Mouse (Mus musculus): ENCODE data around the gene Zp3. TPM values are rescaled to one million over a fixed set of nuclear protein-coding genes. Genes with fewer than 3 reads are reported as not detected.

Zp3 gene
- polyA plus RNA-seq, 1 experiment = not detected

GRCm38 (mm10) chr5:135935641-135936190 lies 44.2 kb upstream of the Zp3 start:
- Histone ChIP-seq H3K36me3 (ENCODE audit: control insufficient read depth, insufficient read depth, low read length) (peaks cover 6% of the 10 kb centered on the region), H3K4me3 (ENCODE audit: low read depth, low read length) (no peak overlapping the region), H3K27ac (ENCODE audit: insufficient read depth, low read depth, low read length) (no peak overlapping the region), H3K27me3 (ENCODE audit: control insufficient read depth, insufficient read depth, low read length) (no peaks in the 10 kb centered on the region), H3K4me1 (ENCODE audit: control insufficient read depth, insufficient read depth, insufficient read length, low read length) (peaks cover 5% of the 10 kb centered on the region; the same call in 1 of the 2 replicates)
- 79% methylated on average over 6 of the region's 6 CpGs for WGBS
- TF ChIP-seq CTCF (IDR thresholded peaks at IDR 0.05; ENCODE audit: extremely low read depth, insufficient read length, insufficient replicate concordance, low read depth, low read length) (no peak), POLR2A (IDR thresholded peaks at IDR 0.05; ENCODE audit: low read depth, low read length) (no peak)

GRCm38 (mm10) chr5:135940587-135940986 lies 39.3 kb upstream of the Zp3 start:
- Histone ChIP-seq H3K4me1 (ENCODE audit: control insufficient read depth, insufficient read depth, insufficient read length, low read length) (no peaks in the 10 kb centered on the region), H3K27ac (ENCODE audit: insufficient read depth, low read depth, low read length) (no peak overlapping the region), H3K27me3 (ENCODE audit: control insufficient read depth, insufficient read depth, low read length) (no peaks in the 10 kb centered on the region), H3K4me3 (ENCODE audit: low read depth, low read length) (no peak overlapping the region), H3K36me3 (ENCODE audit: control insufficient read depth, insufficient read depth, low read length) (no peaks in the 10 kb centered on the region)
- TF ChIP-seq CTCF (IDR thresholded peaks at IDR 0.05; ENCODE audit: extremely low read depth, insufficient read length, insufficient replicate concordance, low read depth, low read length) = no peak
- TF ChIP-seq POLR2A (IDR thresholded peaks at IDR 0.05; ENCODE audit: low read depth, low read length) = no peak
- WGBS = 56% methylated on average over 5 of the region's 5 CpGs

DNA sequence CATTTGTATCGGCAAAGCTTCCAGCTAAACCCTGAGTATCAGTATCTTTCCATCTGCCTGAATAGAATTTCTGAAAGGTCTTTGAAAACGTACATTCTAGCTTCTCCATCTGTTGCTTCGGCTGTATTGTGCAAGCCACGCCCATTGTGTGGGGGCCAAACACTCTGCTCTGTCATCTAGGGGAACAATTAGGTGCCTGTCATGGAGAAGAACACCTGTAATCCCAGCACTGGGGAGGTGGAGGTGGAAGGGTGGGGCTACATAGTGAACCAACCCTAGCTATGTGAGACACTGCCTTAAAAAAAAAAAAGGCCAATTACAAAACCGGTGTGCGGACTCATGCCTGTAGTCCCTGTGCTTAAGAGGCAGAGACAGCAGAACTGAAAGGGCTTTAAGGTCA lies 37.2 kb upstream of the Zp3 start:
- H3K27me3 ChIP-seq (ENCODE audit: control insufficient read depth, insufficient read depth, low read length) = no peaks in the 10 kb centered on the region
- 0 out of 2 replicates have a peak, but pooled peaks cover 3% of the 10 kb centered on the region for H3K4me1 ChIP-seq (ENCODE audit: control insufficient read depth, insufficient read depth, insufficient read length, low read length)
- no peaks in the 10 kb centered on the region for H3K36me3 ChIP-seq (ENCODE audit: control insufficient read depth, insufficient read depth, low read length)
- TF ChIP-seq CTCF (IDR thresholded peaks at IDR 0.05; ENCODE audit: extremely low read depth, insufficient read length, insufficient replicate concordance, low read depth, low read length) (no peak), POLR2A (IDR thresholded peaks at IDR 0.05; ENCODE audit: low read depth, low read length) (no peak)
- 53% methylated on average over 6 of the region's 6 CpGs for WGBS
- H3K27ac ChIP-seq (ENCODE audit: insufficient read depth, low read depth, low read length) = no peak overlapping the region
- no peak overlapping the region for H3K4me3 ChIP-seq (ENCODE audit: low read depth, low read length)

DNA sequence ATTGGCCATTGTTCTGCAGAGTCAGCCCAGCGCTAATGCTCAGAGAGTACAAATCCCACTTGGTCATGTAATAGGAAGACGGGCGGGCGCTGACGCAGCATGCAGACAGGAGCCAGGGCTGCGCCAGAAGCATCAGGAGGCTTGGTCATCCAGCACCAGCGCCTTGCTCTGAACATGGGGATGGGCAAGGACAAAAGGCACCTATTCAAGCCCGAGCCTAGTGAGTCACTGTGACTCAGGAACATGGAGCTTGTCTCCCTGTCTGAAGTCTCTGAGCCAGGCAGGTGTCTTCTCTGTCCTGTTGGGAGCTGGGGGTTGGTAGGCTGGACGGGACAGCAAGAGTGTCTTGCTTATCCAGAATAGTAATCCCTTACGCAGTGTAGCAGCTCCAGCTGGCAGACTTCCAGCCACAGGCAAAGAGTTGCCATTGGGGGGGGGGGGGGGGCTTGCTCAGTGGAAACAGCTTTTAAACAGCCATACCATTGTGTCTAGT lies 33.9 kb upstream of the Zp3 start:
- Histone ChIP-seq H3K27ac (ENCODE audit: insufficient read depth, low read depth, low read length) (no peak overlapping the region), H3K4me1 (ENCODE audit: control insufficient read depth, insufficient read depth, insufficient read length, low read length) (peaks cover 3% of the 10 kb centered on the region; the same call in 1 of the 2 replicates), H3K27me3 (ENCODE audit: control insufficient read depth, insufficient read depth, low read length) (0 out of 2 replicates have a peak, but pooled peaks cover 2% of the 10 kb centered on the region), H3K36me3 (ENCODE audit: control insufficient read depth, insufficient read depth, low read length) (no peaks in the 10 kb centered on the region), H3K4me3 (ENCODE audit: low read depth, low read length) (no peak overlapping the region)
- TF ChIP-seq POLR2A (IDR thresholded peaks at IDR 0.05; ENCODE audit: low read depth, low read length) (no peak), CTCF (IDR thresholded peaks at IDR 0.05; ENCODE audit: extremely low read depth, insufficient read length, insufficient replicate concordance, low read depth, low read length) (no peak)
- 59% methylated on average over 10 of the region's 10 CpGs for WGBS

DNA sequence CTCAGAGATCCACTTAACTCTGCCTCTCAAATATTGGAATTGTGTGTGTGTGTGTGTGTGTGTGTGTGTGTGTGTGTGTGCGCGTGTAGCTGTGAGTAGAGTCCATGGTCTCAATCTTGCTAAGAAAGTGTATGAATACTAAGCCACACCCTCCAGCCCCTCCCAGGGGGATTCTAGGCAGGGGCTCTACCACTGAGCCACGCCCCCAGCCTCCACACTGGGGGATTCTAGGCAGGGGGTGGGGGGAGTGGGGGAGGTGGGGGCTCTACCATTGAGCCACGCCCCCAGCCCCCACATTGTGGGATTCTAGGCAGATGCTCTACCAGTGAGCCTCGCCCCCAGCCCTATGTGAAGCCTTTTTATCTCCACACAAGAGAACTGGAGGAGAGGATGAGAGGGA lies 33.3 kb upstream of the Zp3 start:
- 75% methylated on average over 5 of the region's 5 CpGs for WGBS
- H3K27ac ChIP-seq (ENCODE audit: insufficient read depth, low read depth, low read length) = no peak overlapping the region
- H3K4me3 ChIP-seq (ENCODE audit: low read depth, low read length) = no peak overlapping the region
- no peaks in the 10 kb centered on the region for H3K36me3 ChIP-seq (ENCODE audit: control insufficient read depth, insufficient read depth, low read length)
- 0 out of 2 replicates have a peak, but pooled peaks cover 2% of the 10 kb centered on the region for H3K27me3 ChIP-seq (ENCODE audit: control insufficient read depth, insufficient read depth, low read length)
- H3K4me1 ChIP-seq (ENCODE audit: control insufficient read depth, insufficient read depth, insufficient read length, low read length) = peaks cover 3% of the 10 kb centered on the region; the same call in 1 of the 2 replicates
- TF ChIP-seq POLR2A (IDR thresholded peaks at IDR 0.05; ENCODE audit: low read depth, low read length) (no peak), CTCF (IDR thresholded peaks at IDR 0.05; ENCODE audit: extremely low read depth, insufficient read length, insufficient replicate concordance, low read depth, low read length) (no peak)

DNA sequence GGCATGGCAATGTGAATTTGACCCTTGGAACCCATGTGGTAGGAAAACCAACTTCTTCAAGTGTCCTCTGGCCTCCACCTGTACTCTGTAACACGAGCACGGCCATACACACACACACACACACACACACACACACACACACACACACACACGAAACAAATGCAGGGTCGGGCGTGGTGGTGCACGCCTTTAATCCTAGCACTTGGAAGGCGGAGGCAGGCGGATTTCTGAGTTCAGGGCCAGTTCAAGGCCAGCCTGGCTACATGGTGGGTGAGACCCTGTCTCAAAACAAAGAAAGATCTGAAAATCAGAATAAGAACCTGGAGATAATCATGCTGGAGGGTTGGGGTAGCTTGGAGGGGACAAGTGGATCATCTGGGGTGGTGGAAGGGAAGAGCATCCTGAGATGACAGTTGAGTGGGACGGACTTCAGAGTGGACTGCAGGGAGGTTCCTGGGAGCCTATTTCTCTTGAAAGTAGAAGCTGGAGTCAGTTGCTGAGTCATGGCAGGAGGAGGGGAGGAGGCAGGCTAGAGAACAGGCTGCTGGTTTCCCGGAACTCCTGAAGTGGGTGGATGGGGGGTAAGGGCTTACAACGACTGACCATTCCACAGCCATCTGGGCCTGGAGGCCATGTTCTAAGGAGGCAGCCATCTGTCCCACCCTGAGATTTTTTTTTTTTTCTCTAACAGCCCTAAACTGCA lies 29.0 kb upstream of the Zp3 start:
- Histone ChIP-seq H3K4me1 (ENCODE audit: control insufficient read depth, insufficient read depth, insufficient read length, low read length) (peaks cover 2% of the 10 kb centered on the region; the same call in 1 of the 2 replicates), H3K27ac (ENCODE audit: insufficient read depth, low read depth, low read length) (no peak overlapping the region), H3K27me3 (ENCODE audit: control insufficient read depth, insufficient read depth, low read length) (0 out of 2 replicates have a peak, but pooled peaks cover 2% of the 10 kb centered on the region), H3K36me3 (ENCODE audit: control insufficient read depth, insufficient read depth, low read length) (no peaks in the 10 kb centered on the region), H3K4me3 (ENCODE audit: low read depth, low read length) (no peak overlapping the region)
- WGBS = 55% methylated on average over 11 of the region's 11 CpGs
- no peak for TF ChIP-seq CTCF (IDR thresholded peaks at IDR 0.05; ENCODE audit: extremely low read depth, insufficient read length, insufficient replicate concordance, low read depth, low read length)
- TF ChIP-seq POLR2A (IDR thresholded peaks at IDR 0.05; ENCODE audit: low read depth, low read length) = no peak

GRCm38 (mm10) chr5:135951660-135952059 lies 28.2 kb upstream of the Zp3 start:
- TF ChIP-seq POLR2A (IDR thresholded peaks at IDR 0.05; ENCODE audit: low read depth, low read length) = no peak
- no peak for TF ChIP-seq CTCF (IDR thresholded peaks at IDR 0.05; ENCODE audit: extremely low read depth, insufficient read length, insufficient replicate concordance, low read depth, low read length)
- WGBS = 90% methylated on average over 2 of the region's 2 CpGs
- Histone ChIP-seq H3K4me3 (ENCODE audit: low read depth, low read length) (no peak overlapping the region), H3K4me1 (ENCODE audit: control insufficient read depth, insufficient read depth, insufficient read length, low read length) (no peaks in the 10 kb centered on the region; the same call in 1 of the 2 replicates), H3K27me3 (ENCODE audit: control insufficient read depth, insufficient read depth, low read length) (0 out of 2 replicates have a peak, but pooled peaks cover 2% of the 10 kb centered on the region), H3K36me3 (ENCODE audit: control insufficient read depth, insufficient read depth, low read length) (no peaks in the 10 kb centered on the region), H3K27ac (ENCODE audit: insufficient read depth, low read depth, low read length) (no peak overlapping the region)

All from small intestine, adult 2 months (tissue).